Mouse (Mus musculus): ENCODE data around the gene Dnajc6. TPM values are rescaled to one million over a fixed set of nuclear protein-coding genes. Genes with fewer than 3 reads are reported as not detected.

Dnajc6 gene
- polyA plus RNA-seq, 1 experiment = 2.7 TPM

DNA sequence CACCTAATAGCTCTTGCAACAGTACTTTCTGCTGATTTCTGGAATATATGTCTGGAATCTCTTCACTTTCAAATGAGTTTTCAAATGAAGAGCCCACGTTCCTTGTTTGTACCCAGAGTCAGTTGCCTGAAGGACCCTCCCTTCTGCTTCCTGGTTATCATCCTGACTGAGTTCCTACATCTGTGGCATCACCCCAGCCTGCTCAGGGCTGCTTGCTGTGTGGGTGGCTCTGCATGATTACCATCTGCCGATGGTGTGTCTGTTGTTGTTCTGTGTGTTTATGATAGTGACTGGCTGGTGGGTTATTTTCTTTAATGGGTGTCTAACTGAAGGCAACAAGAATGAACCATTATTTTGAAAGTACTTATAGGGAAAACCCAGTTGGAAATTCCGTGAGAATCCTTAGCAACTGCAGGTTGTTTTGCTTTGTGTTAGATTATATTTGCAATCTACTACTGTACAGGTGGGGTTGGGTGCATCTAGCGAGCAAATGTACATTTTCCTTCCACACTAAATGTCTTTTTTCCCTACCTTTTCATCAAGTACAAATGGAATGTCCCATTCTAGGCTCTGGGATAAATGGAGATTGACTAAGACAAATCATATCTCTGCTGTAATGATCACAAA lies 158.5 kb downstream of the Dnajc6 start:
- H3K4me3 ChIP-seq (replicated peaks; ENCODE audit: control insufficient read depth, low read depth, low read length) = no peak overlapping the region
- no peak overlapping the region; the same call in 1 of the 2 replicates for H3K27ac ChIP-seq (ENCODE audit: control insufficient read depth, insufficient read depth, low read depth, low read length, poor library complexity)
- peaks cover 6% of the 10 kb centered on the region; the same call in 1 of the 2 replicates for H3K4me1 ChIP-seq (ENCODE audit: control insufficient read depth, insufficient read depth, low read length)
- 58% methylated on average over 4 of the region's 4 CpGs for WGBS
- TF ChIP-seq POLR2A (IDR thresholded peaks at IDR 0.05; ENCODE audit: borderline replicate concordance, control insufficient read depth, low read depth, low read length) (no peak), CTCF (IDR thresholded peaks at IDR 0.05; ENCODE audit: control insufficient read depth, insufficient read depth, low read length) (no peak)

GRCm38 (mm10) chr4:101655415-101655790 lies 159.0 kb downstream of the Dnajc6 start:
- no peak overlapping the region for H3K4me3 ChIP-seq (replicated peaks; ENCODE audit: control insufficient read depth, low read depth, low read length)
- peaks cover 4% of the 10 kb centered on the region; the same call in 1 of the 2 replicates for H3K4me1 ChIP-seq (ENCODE audit: control insufficient read depth, insufficient read depth, low read length)
- no peak overlapping the region for H3K27ac ChIP-seq (ENCODE audit: control insufficient read depth, insufficient read depth, low read depth, low read length, poor library complexity)
- TF ChIP-seq POLR2A (IDR thresholded peaks at IDR 0.05; ENCODE audit: borderline replicate concordance, control insufficient read depth, low read depth, low read length) = no peak
- no peak for TF ChIP-seq CTCF (IDR thresholded peaks at IDR 0.05; ENCODE audit: control insufficient read depth, insufficient read depth, low read length)
- WGBS = 66% methylated on average over 7 of the region's 7 CpGs

GRCm38 (mm10) chr4:101656056-101656455 lies 159.6 kb downstream of the Dnajc6 start:
- Histone ChIP-seq H3K27ac (ENCODE audit: control insufficient read depth, insufficient read depth, low read depth, low read length, poor library complexity) (0 out of 2 replicates have a peak overlapping the region, but pooled peaks have one; percentile 23), H3K4me1 (ENCODE audit: control insufficient read depth, insufficient read depth, low read length) (peaks cover 4% of the 10 kb centered on the region; the same call in 1 of the 2 replicates)
- WGBS = 71% methylated on average over 15 of the region's 15 CpGs

DNA sequence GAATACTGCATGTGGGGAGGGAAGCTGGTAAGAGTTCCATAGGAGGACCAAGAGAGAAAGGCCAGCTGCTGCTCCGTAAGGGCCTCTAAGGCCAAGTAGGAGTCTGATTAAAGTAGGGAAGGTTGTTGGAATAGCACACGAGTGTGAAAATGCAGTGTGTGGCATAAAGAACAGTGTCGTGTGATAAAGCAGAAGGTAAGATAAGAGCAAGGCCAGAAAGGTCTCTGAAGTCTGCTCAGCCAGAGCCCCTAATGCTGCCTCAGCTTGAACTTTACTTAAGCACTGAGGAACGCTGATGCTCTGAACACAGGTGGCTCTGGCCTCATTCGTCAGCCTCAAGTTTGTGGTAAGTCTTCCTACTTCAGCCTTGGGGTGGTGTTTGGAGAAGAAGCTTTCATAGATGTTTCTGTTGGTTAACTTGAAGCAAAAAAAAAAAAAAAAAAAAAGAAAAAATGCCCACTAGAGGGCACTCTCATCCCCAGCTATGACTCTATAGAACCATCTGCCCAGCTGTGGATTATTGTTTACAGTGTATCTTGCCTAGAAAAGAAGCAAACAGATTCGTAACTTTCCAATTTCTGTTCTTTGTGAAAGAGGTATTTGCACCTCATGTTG lies 160.6 kb downstream of the Dnajc6 start:
- TF ChIP-seq POLR2A (IDR thresholded peaks at IDR 0.05; ENCODE audit: borderline replicate concordance, control insufficient read depth, low read depth, low read length) (no peak), CTCF (IDR thresholded peaks at IDR 0.05; ENCODE audit: control insufficient read depth, insufficient read depth, low read length) (no peak)
- Histone ChIP-seq H3K4me3 (replicated peaks; ENCODE audit: control insufficient read depth, low read depth, low read length) (no peak overlapping the region), H3K27ac (ENCODE audit: control insufficient read depth, insufficient read depth, low read depth, low read length, poor library complexity) (no peak overlapping the region), H3K4me1 (ENCODE audit: control insufficient read depth, insufficient read depth, low read length) (peaks cover 3% of the 10 kb centered on the region; the same call in 1 of the 2 replicates)
- WGBS = 41% methylated on average over 6 of the region's 6 CpGs

More at GRCm38 (mm10) chr4:101656056-101656455, 159.6 kb downstream of the Dnajc6 start:
- H3K4me3 ChIP-seq (replicated peaks; ENCODE audit: control insufficient read depth, low read depth, low read length) = no peak overlapping the region
- TF ChIP-seq CTCF (IDR thresholded peaks at IDR 0.05; ENCODE audit: control insufficient read depth, insufficient read depth, low read length) = no peak
- no peak for TF ChIP-seq POLR2A (IDR thresholded peaks at IDR 0.05; ENCODE audit: borderline replicate concordance, control insufficient read depth, low read depth, low read length)

DNA sequence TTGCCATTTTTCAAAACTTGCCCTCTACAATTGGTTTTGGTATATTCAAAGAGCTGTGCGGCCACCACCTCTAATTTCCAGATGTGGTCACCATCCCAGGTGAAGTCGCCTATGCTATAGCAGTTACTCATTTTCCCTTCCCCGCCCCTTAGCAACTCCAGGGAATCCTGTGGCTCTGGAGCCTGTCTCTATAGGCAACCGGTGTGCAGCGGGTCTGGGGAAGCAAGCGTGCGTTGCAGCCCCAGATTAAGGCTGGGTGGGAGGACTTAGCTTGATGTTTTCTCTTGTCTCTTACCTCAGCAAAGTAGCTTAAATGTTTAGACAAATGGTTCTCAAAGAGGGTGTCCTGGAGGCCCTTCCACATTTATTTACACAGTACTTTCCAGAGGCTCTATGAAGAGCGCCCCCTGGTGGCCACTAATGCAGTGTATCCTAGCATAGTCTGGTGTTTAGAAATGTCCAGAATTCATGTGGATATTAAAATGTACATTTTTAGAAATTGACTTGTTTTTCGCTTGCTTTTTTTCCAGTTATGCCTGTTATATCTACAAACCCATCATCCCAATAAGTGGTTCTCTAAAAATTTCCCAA lies 167.8 kb downstream of the Dnajc6 start:
- no peak overlapping the region for H3K27ac ChIP-seq (ENCODE audit: control insufficient read depth, insufficient read depth, low read depth, low read length, poor library complexity)
- no peak overlapping the region for H3K4me3 ChIP-seq (replicated peaks; ENCODE audit: control insufficient read depth, low read depth, low read length)
- TF ChIP-seq POLR2A (IDR thresholded peaks at IDR 0.05; ENCODE audit: borderline replicate concordance, control insufficient read depth, low read depth, low read length) = no peak
- TF ChIP-seq CTCF (IDR thresholded peaks at IDR 0.05; ENCODE audit: control insufficient read depth, insufficient read depth, low read length) = no peak; the same call in 1 of the 2 replicates
- WGBS = 78% methylated on average over 9 of the region's 9 CpGs
- no peaks in the 10 kb centered on the region for H3K4me1 ChIP-seq (ENCODE audit: control insufficient read depth, insufficient read depth, low read length)

- TF ChIP-seq CTCF (IDR thresholded peaks at IDR 0.05; ENCODE audit: control insufficient read depth, insufficient read depth, low read length) (no peak), POLR2A (IDR thresholded peaks at IDR 0.05; ENCODE audit: borderline replicate concordance, control insufficient read depth, low read depth, low read length) (no peak)
- H3K27ac ChIP-seq (ENCODE audit: control insufficient read depth, insufficient read depth, low read depth, low read length, poor library complexity) = no peak overlapping the region
- 90% methylated on average over 4 of the region's 4 CpGs for WGBS
- no peaks in the 10 kb centered on the region for H3K4me1 ChIP-seq (ENCODE audit: control insufficient read depth, insufficient read depth, low read length)
- H3K4me3 ChIP-seq (replicated peaks; ENCODE audit: control insufficient read depth, low read depth, low read length) = no peak overlapping the region
Measured at GRCm38 (mm10) chr4:101664766-101665165, 168.3 kb downstream of the Dnajc6 start.

- Histone ChIP-seq H3K4me3 (replicated peaks; ENCODE audit: control insufficient read depth, low read depth, low read length) (no peak overlapping the region), H3K4me1 (ENCODE audit: control insufficient read depth, insufficient read depth, low read length) (no peaks in the 10 kb centered on the region), H3K27ac (ENCODE audit: control insufficient read depth, insufficient read depth, low read depth, low read length, poor library complexity) (no peak overlapping the region)
- TF ChIP-seq CTCF (IDR thresholded peaks at IDR 0.05; ENCODE audit: control insufficient read depth, insufficient read depth, low read length) (no peak), POLR2A (IDR thresholded peaks at IDR 0.05; ENCODE audit: borderline replicate concordance, control insufficient read depth, low read depth, low read length) (no peak)
- 70% methylated on average over 5 of the region's 5 CpGs for WGBS
Measured at GRCm38 (mm10) chr4:101669161-101669560, 172.7 kb downstream of the Dnajc6 start.

DNA sequence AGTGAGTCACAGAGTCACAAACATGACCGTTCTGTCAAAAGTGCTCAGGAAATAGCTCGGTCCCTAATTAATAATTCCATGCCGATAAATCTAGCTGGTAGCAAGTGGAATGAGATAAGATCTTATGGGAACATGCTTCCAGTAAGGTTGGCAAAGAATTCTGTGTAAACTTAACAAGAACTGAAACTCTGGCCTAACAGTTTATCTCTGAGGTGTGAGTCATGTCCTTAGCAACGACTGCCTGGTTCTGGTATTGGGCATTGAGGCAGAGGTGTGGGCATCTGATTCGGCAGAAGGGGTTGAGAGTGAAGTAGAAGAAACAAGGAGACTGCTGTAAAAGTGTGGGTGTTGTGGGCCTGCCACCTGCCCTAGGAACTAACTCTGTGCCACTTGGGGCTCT lies 173.4 kb downstream of the Dnajc6 start:
- H3K4me1 ChIP-seq (ENCODE audit: control insufficient read depth, insufficient read depth, low read length) = no peaks in the 10 kb centered on the region
- WGBS = 74% methylated on average over 5 of the region's 5 CpGs
- no peak overlapping the region for H3K27ac ChIP-seq (ENCODE audit: control insufficient read depth, insufficient read depth, low read depth, low read length, poor library complexity)
- no peak for TF ChIP-seq CTCF (IDR thresholded peaks at IDR 0.05; ENCODE audit: control insufficient read depth, insufficient read depth, low read length)
- no peak for TF ChIP-seq POLR2A (IDR thresholded peaks at IDR 0.05; ENCODE audit: borderline replicate concordance, control insufficient read depth, low read depth, low read length)
- H3K4me3 ChIP-seq (replicated peaks; ENCODE audit: control insufficient read depth, low read depth, low read length) = no peak overlapping the region
